Mouse (Mus musculus) right cerebral cortex, adult 18-20 months (tissue): ENCODE measurements around the gene Tcirg1.

Experiments
- DNase-seq: peaks from one replicate; pipeline ENCODE4 v3.0.0; 2022; ENCODE audit warnings: mixed read lengths

The Tcirg1 gene

GRCm38 (mm10) chr19:3926685-3927084 is 19.8 kb upstream of the Tcirg1 start:
- DNase-seq, result no peak

GRCm38 (mm10) chr19:3926279-3926678 is 19.3 kb upstream of the Tcirg1 start:
- DNase-seq, result no peak

- no peak for DNase-seq
Observed at GRCm38 (mm10) chr19:3925859-3926258, 18.9 kb upstream of the Tcirg1 start.

GRCm38 (mm10) chr19:3924868-3925267 is 17.9 kb upstream of the Tcirg1 start:
- DNase-seq, result no peak

- DNase-seq, result no peak
Observed at GRCm38 (mm10) chr19:3924190-3924589, 17.3 kb upstream of the Tcirg1 start.

GRCm38 (mm10) chr19:3923586-3923985 is 16.7 kb upstream of the Tcirg1 start:
- no peak for DNase-seq

- DNase-seq, result no peak
Observed at GRCm38 (mm10) chr19:3922661-3923371, 15.9 kb upstream of the Tcirg1 start.

GRCm38 (mm10) chr19:3919928-3920327 is 13.0 kb upstream of the Tcirg1 start:
- DNase-seq, result no peak

GRCm38 (mm10) chr19:3916727-3917126 is 9.8 kb upstream of the Tcirg1 start:
- DNase-seq, result no peak

GRCm38 (mm10) chr19:3914535-3914934 is 7.6 kb upstream of the Tcirg1 start:
- DNase-seq, result no peak

- no peak for DNase-seq
Observed at GRCm38 (mm10) chr19:3913692-3914091, 6.8 kb upstream of the Tcirg1 start.

GRCm38 (mm10) chr19:3912337-3913204 is 5.6 kb upstream of the Tcirg1 start, which contains the start of gene Ndufs8:
Gene Ndufs8, minus strand, starts transcription at chr19:3912774.
- DNase-seq, result peak; percentile 97

- DNase-seq, result no peak
Observed at GRCm38 (mm10) chr19:3910206-3910605, 3.3 kb upstream of the Tcirg1 start.

GRCm38 (mm10) chr19:3907876-3908660 is 1.1 kb upstream of the Tcirg1 start:
- DNase-seq, result no peak

GRCm38 (mm10) chr19:3906326-3906725 is 607 bp downstream of the Tcirg1 start:
- no peak for DNase-seq

GRCm38 (mm10) chr19:3905261-3905969 is 1.5 kb downstream of the Tcirg1 start:
- no peak for DNase-seq

GRCm38 (mm10) chr19:3904363-3904675 is 2.6 kb downstream of the Tcirg1 start:
- no peak for DNase-seq

GRCm38 (mm10) chr19:3903648-3904362 is 3.1 kb downstream of the Tcirg1 start:
- no peak for DNase-seq

GRCm38 (mm10) chr19:3902966-3903365 is 4.0 kb downstream of the Tcirg1 start:
- DNase-seq, result no peak

GRCm38 (mm10) chr19:3899618-3900017 is 7.3 kb downstream of the Tcirg1 start:
- no peak for DNase-seq

GRCm38 (mm10) chr19:3898952-3899351 is 8.0 kb downstream of the Tcirg1 start:
- no peak for DNase-seq

GRCm38 (mm10) chr19:3897557-3897956 is 9.4 kb downstream of the Tcirg1 start:
- DNase-seq, result no peak
